Mouse (Mus musculus) kidney, embryonic 16.5 days (tissue): ENCODE measurements around the gene Ank2. TPM values are rescaled to one million over a fixed set of nuclear protein-coding genes. Genes with fewer than 3 reads are reported as not detected.

Experiments
- ATAC-seq: fragments of 200-750 bp; cut with Nextera tagmentation; 2 replicates; pipeline ENCODE4 v1.8.0; 2017; ENCODE audit warnings: moderate TSS enrichment; ENCODE audit not compliant: low FRiP score, low TSS enrichment
- H3K27ac ChIP-seq: fragments of 300-500 bp; sonication (generic); 2 replicates; pipeline ENCODE4 v1.5.1; 2014; ENCODE audit warnings: low read length
- H3K27me3 ChIP-seq: fragments of 300-500 bp; sonication (generic); 2 replicates; pipeline ENCODE4 v1.6.1; 2014; ENCODE audit warnings: low read length, control low read depth, mixed read lengths; ENCODE audit not compliant: insufficient read depth
- H3K36me3 ChIP-seq: fragments of 300-500 bp; sonication (generic); 2 replicates; pipeline ENCODE4 v1.6.1; 2014; ENCODE audit warnings: low read length, control low read depth, mixed read lengths; ENCODE audit not compliant: insufficient read depth
- H3K4me1 ChIP-seq: fragments of 300-500 bp; sonication (generic); 2 replicates; pipeline ENCODE4 v1.6.1; 2014; ENCODE audit warnings: low read length, control low read depth, mixed read lengths; ENCODE audit not compliant: insufficient read depth
- H3K4me2 ChIP-seq: fragments of 300-500 bp; sonication (generic); replicated peaks from 2 replicates; pipeline ENCODE4 v1.6.1; 2014; ENCODE audit warnings: low read depth, low read length
- H3K4me3 ChIP-seq: fragments of 300-500 bp; sonication (generic); 2 replicates; pipeline ENCODE4 v1.5.1; 2014; ENCODE audit warnings: mild to moderate bottlenecking, low read length
- H3K9ac ChIP-seq: fragments of 300-500 bp; sonication (generic); replicated peaks from 2 replicates; pipeline ENCODE4 v1.6.1; 2014; ENCODE audit warnings: low read length
- H3K9me3 ChIP-seq: fragments of 300-500 bp; sonication (generic); 2 replicates; pipeline ENCODE4 v1.6.1; 2016; ENCODE audit warnings: low read length, control low read depth
- WGBS: fragments of 180-500 bp; shearing (Covaris S2); extraction: QIAGEN DNeasy Blood & Tissue Kit; methylation state at CpG from one replicate; pipeline ENCODE4 v1.1.7; 2014; 5-methylcytosine and 5-hydroxymethylcytosine counted together
- polyA plus RNA-seq: library from polyadenylated mRNA; unstranded; fragments of >200 nt; fragmentation: Nextera tagmentation; extraction: Ambion mirVana; gene quantifications from 2 replicates; pipeline ENCODE4 v1.2.1, GENCODE M21; 2015

The Ank2 gene
- polyA plus RNA-seq, 1 experiment from 2014 or later: 7.5 TPM

- WGBS: 50% methylated on average over 11 of the region's 11 CpGs
Measured at GRCm38 (mm10) chr3:127460891-127461437, 38.2 kb downstream of the Ank2 start.

GRCm38 (mm10) chr3:127459858-127460257, 39.3 kb downstream of the Ank2 start:
- ATAC-seq: no peak
- Histone ChIP-seq H3K4me3 (no peak overlapping the region), H3K9ac (no peak overlapping the region), H3K9me3 (no peaks in the 10 kb centered on the region), H3K27ac (no peak overlapping the region), H3K36me3 (no peaks in the 10 kb centered on the region), H3K27me3 (peaks cover 9% of the 10 kb centered on the region; the same call in 1 of the 2 replicates), H3K4me1 (0 out of 2 replicates have a peak, but pooled peaks cover 4% of the 10 kb centered on the region), H3K4me2 (no peak overlapping the region)
- 42% methylated on average over 3 of the region's 3 CpGs for WGBS

More at GRCm38 (mm10) chr3:127460891-127461437, 38.2 kb downstream of the Ank2 start:
- Histone ChIP-seq H3K27ac (no peak overlapping the region), H3K4me1 (0 out of 2 replicates have a peak, but pooled peaks cover 4% of the 10 kb centered on the region), H3K27me3 (peaks cover 9% of the 10 kb centered on the region; the same call in 1 of the 2 replicates), H3K36me3 (no peaks in the 10 kb centered on the region), H3K9me3 (no peaks in the 10 kb centered on the region), H3K4me2 (no peak overlapping the region), H3K4me3 (no peak overlapping the region), H3K9ac (no peak overlapping the region)
- no peak for ATAC-seq

- WGBS: 22% methylated on average over 11 of the region's 11 CpGs
- H3K27me3 ChIP-seq: peaks cover 9% of the 10 kb centered on the region; the same call in 1 of the 2 replicates
Measured at GRCm38 (mm10) chr3:127458925-127459324, 40.2 kb downstream of the Ank2 start.

GRCm38 (mm10) chr3:127458420-127458798, 40.7 kb downstream of the Ank2 start:
- Histone ChIP-seq H3K4me1 (0 out of 2 replicates have a peak, but pooled peaks cover 4% of the 10 kb centered on the region), H3K9me3 (no peaks in the 10 kb centered on the region), H3K4me3 (no peak overlapping the region), H3K27ac (no peak overlapping the region), H3K4me2 (peak overlapping the region; percentile 8; the same call in 1 of the 2 replicates), H3K27me3 (peaks cover 9% of the 10 kb centered on the region; the same call in 1 of the 2 replicates), H3K36me3 (no peaks in the 10 kb centered on the region), H3K9ac (no peak overlapping the region)
- 18% methylated on average over 6 of the region's 6 CpGs for WGBS
- peak; percentile 50; the same call in 1 of the 2 replicates for ATAC-seq

More at GRCm38 (mm10) chr3:127458925-127459324, 40.2 kb downstream of the Ank2 start:
- Histone ChIP-seq H3K4me3 (no peak overlapping the region), H3K9me3 (no peaks in the 10 kb centered on the region), H3K9ac (no peak overlapping the region), H3K36me3 (no peaks in the 10 kb centered on the region), H3K4me2 (no peak overlapping the region; the same call in 1 of the 2 replicates), H3K4me1 (0 out of 2 replicates have a peak, but pooled peaks cover 4% of the 10 kb centered on the region), H3K27ac (no peak overlapping the region)
- ATAC-seq: no peak

- 0 out of 2 replicates have a peak, but pooled peaks cover 4% of the 10 kb centered on the region for H3K4me1 ChIP-seq
- WGBS: 36% methylated on average over 5 of the region's 5 CpGs
- ATAC-seq: no peak
- peaks cover 8% of the 10 kb centered on the region; the same call in 1 of the 2 replicates for H3K27me3 ChIP-seq
- no peak overlapping the region for H3K9ac ChIP-seq
- H3K36me3 ChIP-seq: no peaks in the 10 kb centered on the region
- no peaks in the 10 kb centered on the region for H3K9me3 ChIP-seq
- no peak overlapping the region for H3K4me3 ChIP-seq
- H3K4me2 ChIP-seq: no peak overlapping the region
- H3K27ac ChIP-seq: no peak overlapping the region
Measured at GRCm38 (mm10) chr3:127457761-127458419, 41.3 kb downstream of the Ank2 start.

- no peaks in the 10 kb centered on the region for H3K27me3 ChIP-seq
- H3K9ac ChIP-seq: no peak overlapping the region
- H3K4me2 ChIP-seq: no peak overlapping the region
- WGBS: 61% methylated on average over 4 of the region's 4 CpGs
- H3K27ac ChIP-seq: no peak overlapping the region
- H3K9me3 ChIP-seq: no peaks in the 10 kb centered on the region
- no peak overlapping the region for H3K4me3 ChIP-seq
- no peaks in the 10 kb centered on the region for H3K36me3 ChIP-seq
- H3K4me1 ChIP-seq: 0 out of 2 replicates have a peak, but pooled peaks cover 4% of the 10 kb centered on the region
- no peak for ATAC-seq
Measured at GRCm38 (mm10) chr3:127453738-127454137, 45.4 kb downstream of the Ank2 start.

- Histone ChIP-seq H3K36me3 (no peaks in the 10 kb centered on the region), H3K9ac (no peak overlapping the region), H3K27me3 (no peaks in the 10 kb centered on the region), H3K9me3 (no peaks in the 10 kb centered on the region), H3K4me3 (no peak overlapping the region), H3K4me1 (0 out of 2 replicates have a peak, but pooled peaks cover 3% of the 10 kb centered on the region), H3K27ac (no peak overlapping the region), H3K4me2 (no peak overlapping the region)
- ATAC-seq: no peak
- WGBS: 66% methylated on average over 6 of the region's 6 CpGs
Measured at GRCm38 (mm10) chr3:127453254-127453653, 45.9 kb downstream of the Ank2 start.

- 62% methylated on average over 13 of the region's 13 CpGs for whole genome bisulfite sequencing
- no peak for ATAC-seq
- Histone ChIP-seq H3K27me3 (no peaks in the 10 kb centered on the region), H3K4me3 (no peak overlapping the region), H3K9ac (no peak overlapping the region), H3K36me3 (no peaks in the 10 kb centered on the region), H3K27ac (no peak overlapping the region), H3K4me2 (no peak overlapping the region), H3K9me3 (no peaks in the 10 kb centered on the region), H3K4me1 (no peaks in the 10 kb centered on the region)
Measured at GRCm38 (mm10) chr3:127452233-127452632, 46.9 kb downstream of the Ank2 start.

- H3K27me3 ChIP-seq: no peaks in the 10 kb centered on the region
- no peaks in the 10 kb centered on the region for H3K4me1 ChIP-seq
- WGBS: 64% methylated on average over 9 of the region's 9 CpGs
- no peak overlapping the region for H3K4me2 ChIP-seq
- H3K9ac ChIP-seq: no peak overlapping the region
- H3K36me3 ChIP-seq: no peaks in the 10 kb centered on the region
- H3K9me3 ChIP-seq: no peaks in the 10 kb centered on the region
- H3K4me3 ChIP-seq: no peak overlapping the region
- no peak overlapping the region for H3K27ac ChIP-seq
- ATAC-seq: no peak
Measured at GRCm38 (mm10) chr3:127451741-127452140, 47.4 kb downstream of the Ank2 start.

- 8% methylated on average over 3 of the region's 3 CpGs for WGBS
- no peaks in the 10 kb centered on the region for H3K27me3 ChIP-seq
- no peaks in the 10 kb centered on the region for H3K36me3 ChIP-seq
- H3K9me3 ChIP-seq: no peaks in the 10 kb centered on the region
- no peak overlapping the region for H3K4me3 ChIP-seq
- H3K27ac ChIP-seq: no peak overlapping the region
- no peak overlapping the region for H3K4me2 ChIP-seq
- no peak for ATAC-seq
- no peaks in the 10 kb centered on the region for H3K4me1 ChIP-seq
- H3K9ac ChIP-seq: no peak overlapping the region
Measured at GRCm38 (mm10) chr3:127451070-127451469, 48.1 kb downstream of the Ank2 start.
